Mouse (Mus musculus) gastrocnemius, adult 8-10 months (tissue): ENCODE results near the gene Slc45a2. TPM values are rescaled to one million over a fixed set of nuclear protein-coding genes. Genes with fewer than 3 reads are reported as not detected.
A peak's percentile ranks its signal among the peaks of the same experiment; 100 is the strongest.
"Not testable (repeated sequence)": the region's sequence is repeated elsewhere in the genome, so short reads cannot be mapped to it uniquely, and the experiment has no call there.

Experiments
- DNase-seq, 2 experiments: peaks; one replicate each; pipeline ENCODE4 v3.0.0; 2022; ENCODE audit warnings: low spot score in 2 of 2
- total RNA-seq, 4 experiments: library from RNA; stranded (reverse); gene quantifications; 2 replicates each; pipeline ENCODE4 v1.2.4; 2022

Slc45a2 gene
- not detected for total RNA-seq

GRCm38 (mm10) chr15:11000421-11000820, at the start of gene Slc45a2:
Gene Slc45a2, plus strand, starts transcription at chr15:11000721.
- no peak for DNase-seq

GRCm38 (mm10) chr15:10951951-10952759, 48.4 kb upstream of the Slc45a2 start, which contains the start of gene C1qtnf3:
Gene C1qtnf3, plus strand, starts transcription at chr15:10952332.
- DNase-seq = no peak

- DNase-seq = no peak
These were observed 47.7 kb upstream of the Slc45a2 start for GRCm38 (mm10) chr15:10952760-10953305.

GRCm38 (mm10) chr15:10953465-10953864, 47.1 kb upstream of the Slc45a2 start:
- DNase-seq = no peak

- DNase-seq = no peak
These were observed 46.0 kb upstream of the Slc45a2 start for GRCm38 (mm10) chr15:10954381-10955016.

GRCm38 (mm10) chr15:10955156-10955555, 45.4 kb upstream of the Slc45a2 start:
- DNase-seq = no peak

GRCm38 (mm10) chr15:10956706-10957105, 43.8 kb upstream of the Slc45a2 start:
- DNase-seq = no peak

GRCm38 (mm10) chr15:10959277-10960026, 41.1 kb upstream of the Slc45a2 start:
- DNase-seq = no peak

- DNase-seq = no peak
These were observed 40.3 kb upstream of the Slc45a2 start for GRCm38 (mm10) chr15:10960267-10960666.

- no peak for DNase-seq
These were observed 37.9 kb upstream of the Slc45a2 start for GRCm38 (mm10) chr15:10962601-10963000.

GRCm38 (mm10) chr15:10969439-10969838, 31.1 kb upstream of the Slc45a2 start:
- no peak for DNase-seq

GRCm38 (mm10) chr15:10970777-10971176, 29.7 kb upstream of the Slc45a2 start:
- DNase-seq = no peak

GRCm38 (mm10) chr15:10977151-10977550, 23.4 kb upstream of the Slc45a2 start:
- DNase-seq = no peak

GRCm38 (mm10) chr15:10980712-10981111, 19.8 kb upstream of the Slc45a2 start:
- DNase-seq = no peak

GRCm38 (mm10) chr15:10981377-10982063, 19.0 kb upstream of the Slc45a2 start, which contains the start of gene Amacr:
Gene Amacr, plus strand, starts transcription at chr15:10981756.
- DNase-seq = peak; percentile 86 to 90

GRCm38 (mm10) chr15:10982064-10982435, 18.5 kb upstream of the Slc45a2 start:
- no peak for DNase-seq

GRCm38 (mm10) chr15:10985756-10986155, 14.8 kb upstream of the Slc45a2 start:
- no peak for DNase-seq

- DNase-seq = not testable (repeated sequence)
These were observed 14.0 kb upstream of the Slc45a2 start for GRCm38 (mm10) chr15:10986477-10986876.

- peak in 1 of 2 experiments; percentile 9 for DNase-seq
These were observed 10.1 kb upstream of the Slc45a2 start for GRCm38 (mm10) chr15:10990411-10990810.

- DNase-seq = no peak
These were observed 9.0 kb upstream of the Slc45a2 start for GRCm38 (mm10) chr15:10991566-10991965.

GRCm38 (mm10) chr15:10999832-11000231, 689 bp upstream of the Slc45a2 start:
- no peak for DNase-seq
